ENCODE assay signal across 8 mouse cellular contexts in the genomic region with DNA sequence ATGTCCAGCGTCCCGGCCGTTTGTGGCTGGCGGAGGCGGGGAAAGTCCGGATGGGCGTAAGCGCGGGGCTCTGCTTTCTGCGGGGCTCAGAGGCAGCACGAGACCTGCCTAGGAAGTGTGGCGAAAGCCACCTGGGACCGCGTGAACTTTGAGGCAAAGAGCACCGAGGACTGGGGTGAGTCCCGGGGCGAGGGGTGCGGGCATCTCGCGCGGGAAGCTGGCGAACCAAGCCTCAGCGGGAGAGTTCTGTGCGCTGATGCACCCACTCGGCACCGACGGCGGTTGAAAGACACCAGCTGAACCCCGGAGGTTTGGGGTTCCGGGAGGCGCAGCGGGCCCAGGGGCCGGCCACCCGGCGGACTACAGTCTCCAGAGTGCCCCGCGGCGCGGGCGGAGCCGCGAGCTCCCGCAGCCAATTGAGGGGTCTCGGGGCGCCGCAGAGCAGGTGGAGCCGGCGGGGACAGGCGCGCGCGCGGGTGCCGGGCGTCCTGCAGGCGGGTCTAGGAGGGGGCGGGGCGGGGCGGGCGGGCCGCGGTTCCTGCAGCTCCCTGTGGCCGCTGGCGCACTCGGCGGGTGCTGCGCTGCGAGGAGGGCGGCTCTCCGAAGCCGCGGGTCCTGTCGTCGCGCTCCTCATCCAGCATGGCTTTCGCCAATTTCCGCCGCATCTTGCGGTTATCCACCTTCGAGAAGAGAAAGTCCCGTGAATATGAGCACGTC. TPM values are rescaled to one million over a fixed set of nuclear protein-coding genes. Genes with fewer than 3 reads are reported as not detected.
DNase-seq lines count a peak whose midpoint lies in the region; ATAC-seq and TF ChIP-seq lines count a peak whose summit lies in the region.

A gene (plus strand): TSS at position 541 of the 717 bp plus-strand sequence.

- peak; percentile 91 for ATAC-seq in Patski
- peak; percentile 93 for ATAC-seq in hindbrain, embryonic 14.5 days (ENCODE audit: low FRiP score)

- H3K4me1 ChIP-seq in hindbrain, embryonic 14.5 days (replicated peaks; ENCODE audit: control insufficient read depth, insufficient read depth, low read length) = peaks cover 28% of the 10 kb centered on the region; the same call in 1 of the 2 replicates

- H3K4me3 ChIP-seq in hindbrain, embryonic 14.5 days (replicated peaks; ENCODE audit: low read length) = peak within 1 kb of the TSS; percentile 61

- in situ Hi-C loops in Patski (cut with MboI; ENCODE audit: low pct_unique_long_range_greater_than_20kb) = no loop called here

- H3K9ac ChIP-seq in hindbrain, embryonic 14.5 days = peak within 1 kb of the TSS; percentile 71

- under 1% methylated on average over 65 of the region's 82 CpGs for WGBS in hindbrain, embryonic 14.5 days

- TF ChIP-seq CTCF in Patski (IDR thresholded peaks at IDR 0.05) = no peak

- H3K4me2 ChIP-seq in hindbrain, embryonic 14.5 days (replicated peaks) = peak within 1 kb of the TSS; percentile 99

- no peaks in the 10 kb centered on the region for H3K36me3 ChIP-seq in hindbrain, embryonic 14.5 days (replicated peaks; ENCODE audit: control insufficient read depth, insufficient read depth)

- no peaks in the 10 kb centered on the region for H3K9me3 ChIP-seq in hindbrain, embryonic 14.5 days (ENCODE audit: control insufficient read depth, low read length)

- POLR2A ChIA-PET in Patski (lab: Charles Lee) = interaction anchor here (0.7 to 2.1 kb wide), 4 partner anchors 9 to 119 kb away, joined by 3 to 10 read pairs (median 4); no protein-coding TSS in a partner anchor

- CTCF ChIA-PET in Patski (lab: Charles Lee) = interaction anchor here (0.8 to 1.2 kb wide), 2 partner anchors 51 to 83 kb away, joined by 3 read pairs; no protein-coding TSS in a partner anchor

- H3K27me3 ChIP-seq in Patski = no peaks in the 10 kb centered on the region
- peaks cover 21% of the 10 kb centered on the region; the same call in 1 of the 2 replicates for H3K27me3 ChIP-seq in hindbrain, embryonic 14.5 days (ENCODE audit: control insufficient read depth, insufficient read depth, low read length)

- no peak within 1 kb of the TSS for H3K27ac ChIP-seq in hindbrain, embryonic 14.5 days

- DNase-seq in Patski (ENCODE audit: low read depth, low spot score) = no peak
- DNase-seq in cerebellum, postnatal 10 days = peak; percentile 80 to 90
- peak; percentile 69 to 80 for DNase-seq in frontal cortex, postnatal 25 days (ENCODE audit: low spot score in 2 of 2)
- DNase-seq in hindbrain, embryonic 14.5 days (ENCODE audit: low spot score) = peak; percentile 76
- peak; percentile 89 to 91 for DNase-seq in layer of hippocampus, postnatal 36 days
- peak; percentile 92 for DNase-seq in lung, postnatal 25 days (ENCODE audit: low spot score)
- peak; percentile 52 for DNase-seq in retina, adult 2 months (ENCODE audit: low read depth, low spot score)
- peak; percentile 94 for DNase-seq in thymus, postnatal 25 days

RNA-seq across cellular contexts. Expression of the gene that starts here (rescaled TPM):
- polyA plus RNA-seq in Patski (2021) = 18.1 TPM
- 1.8 and 2.2 TPM in 2 replicates for polyA plus RNA-seq in hindbrain, embryonic 14.5 days (2014; fragmentation: Nextera tagmentation; extraction: Ambion mirVana)
- 1 to 10 TPM; 8.3 to 8.7 TPM for total RNA-seq in layer of hippocampus, postnatal 36 days (2021)
